Mouse (Mus musculus) kidney, postnatal 25 days (tissue): Measurements from ENCODE around the gene Pard6a.

ENCODE experiments used
- DNase-seq, 2 experiments: peaks; one replicate each; pipeline ENCODE4 v3.0.0; 2021; ENCODE audit warnings: mixed read lengths in 2 of 2

Gene Pard6a

DNA sequence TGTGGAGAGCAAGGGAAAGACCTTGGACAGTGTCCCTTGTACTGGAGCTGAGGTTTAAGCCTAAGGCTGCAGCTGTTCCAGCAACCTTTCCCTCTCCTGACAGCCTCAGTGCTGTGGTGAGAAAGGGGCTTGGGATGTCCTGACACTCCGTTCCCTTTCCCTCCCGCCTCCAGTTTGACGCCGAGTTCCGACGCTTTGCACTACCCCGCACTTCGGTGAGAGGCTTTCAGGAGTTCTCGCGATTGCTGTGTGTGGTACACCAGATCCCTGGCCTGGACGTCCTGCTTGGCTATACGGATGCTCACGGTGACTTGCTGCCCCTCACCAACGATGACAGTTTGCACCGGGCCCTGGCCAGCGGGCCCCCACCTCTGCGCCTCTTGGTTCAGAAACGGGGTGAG, 1.1 kb downstream of the Pard6a start:
- DNase-seq, result no peak

DNA sequence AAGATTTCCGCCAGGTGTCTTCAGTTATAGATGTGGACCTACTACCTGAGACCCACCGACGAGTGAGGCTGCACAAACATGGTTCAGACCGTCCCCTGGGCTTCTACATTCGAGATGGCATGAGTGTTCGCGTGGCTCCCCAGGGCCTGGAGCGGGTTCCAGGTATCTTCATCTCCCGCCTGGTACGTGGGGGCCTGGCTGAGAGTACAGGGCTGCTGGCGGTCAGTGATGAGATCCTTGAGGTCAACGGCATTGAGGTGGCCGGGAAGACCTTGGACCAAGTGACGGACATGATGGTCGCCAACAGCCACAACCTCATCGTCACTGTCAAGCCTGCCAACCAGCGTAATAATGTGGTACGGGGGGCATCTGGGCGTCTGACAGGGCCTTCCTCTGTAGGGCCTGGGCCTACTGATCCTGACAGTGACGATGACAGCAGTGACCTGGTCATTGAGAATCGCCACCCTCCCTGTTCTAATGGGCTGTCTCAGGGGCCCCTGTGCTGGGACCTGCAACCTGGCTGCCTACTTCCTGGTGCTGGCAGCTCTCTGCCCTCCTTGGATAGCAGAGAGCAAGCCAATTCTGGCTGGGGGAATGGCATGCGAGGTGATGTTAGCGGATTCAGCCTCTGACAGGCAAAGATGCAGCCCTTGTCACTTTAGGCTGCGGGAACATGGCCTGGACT, 1.9 kb downstream of the Pard6a start:
- DNase-seq, result no peak

DNA sequence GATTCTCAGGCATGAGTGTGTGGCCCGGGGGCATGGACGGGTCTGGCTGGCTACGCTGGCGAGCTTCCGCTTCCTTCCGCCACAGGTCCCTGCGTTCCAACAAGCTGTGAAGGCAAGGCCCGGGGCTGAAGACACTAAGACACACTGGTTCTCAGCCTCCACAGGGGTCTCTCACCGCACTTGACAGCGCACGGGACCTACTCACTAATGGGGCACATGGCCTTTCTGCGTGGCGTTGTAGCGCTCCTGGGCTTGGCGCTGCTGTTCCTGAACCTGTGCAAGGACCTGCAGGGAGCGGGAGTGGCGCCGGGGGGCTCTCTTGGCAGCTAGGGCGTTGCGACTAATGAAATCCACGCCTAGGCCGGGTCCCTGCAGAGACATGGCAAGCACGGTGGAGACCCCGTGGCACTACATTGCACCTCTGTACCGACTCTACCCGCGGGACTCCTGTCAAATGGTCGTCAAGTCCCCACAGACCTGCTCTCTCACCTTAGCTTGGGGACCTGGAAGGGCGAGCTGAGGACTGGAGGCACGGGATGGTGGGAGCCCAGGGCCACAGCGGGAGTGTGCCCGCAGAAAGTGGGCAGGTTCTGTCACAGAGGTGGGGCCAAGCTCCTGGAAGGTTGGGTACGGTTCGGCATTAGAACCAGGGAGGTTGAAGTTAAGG, 3.3 kb downstream of the Pard6a start:
- peak in 1 of 2 experiments; percentile 34 for DNase-seq

DNA sequence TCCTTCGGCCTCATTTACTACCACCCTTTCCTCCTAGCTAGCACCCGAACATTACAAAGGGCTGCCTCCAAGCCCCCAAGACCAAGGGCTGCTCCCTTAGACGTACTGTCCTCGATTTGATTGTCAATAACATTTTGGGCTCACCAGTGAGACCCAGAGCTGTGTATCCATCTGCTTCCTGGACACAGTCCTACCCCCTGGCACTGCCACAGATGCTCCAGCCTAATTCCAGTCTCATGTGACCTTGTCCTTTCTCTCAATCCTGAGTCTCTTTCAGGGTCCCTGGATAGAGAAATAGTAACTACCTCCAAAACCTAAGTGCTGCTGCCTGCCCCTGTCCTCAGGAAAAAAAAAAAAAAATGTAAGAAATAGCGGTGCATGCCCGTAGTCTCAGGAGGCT, 4.0 kb downstream of the Pard6a start:
- no peak for DNase-seq

DNA sequence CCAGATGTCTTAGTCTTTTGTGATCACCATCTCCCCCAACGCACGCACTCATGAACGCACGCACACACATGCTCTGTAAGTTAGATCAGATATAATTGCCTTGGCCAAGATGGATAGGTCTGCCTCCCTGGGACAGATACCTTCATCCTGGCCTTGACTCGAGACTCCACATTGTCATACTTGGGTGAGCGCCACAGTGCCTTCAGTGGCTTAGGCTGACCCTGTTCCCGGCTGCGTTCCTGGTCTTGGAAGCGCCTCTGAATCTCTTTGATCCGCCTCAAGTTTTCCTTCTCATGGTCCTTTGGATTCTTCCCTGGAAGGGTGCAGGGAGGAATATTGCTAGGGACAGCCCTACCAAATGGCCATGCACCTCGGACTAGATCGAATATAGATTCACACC, 5.5 kb downstream of the Pard6a start:
- peak in 1 of 2 experiments; percentile 30 for DNase-seq

DNA sequence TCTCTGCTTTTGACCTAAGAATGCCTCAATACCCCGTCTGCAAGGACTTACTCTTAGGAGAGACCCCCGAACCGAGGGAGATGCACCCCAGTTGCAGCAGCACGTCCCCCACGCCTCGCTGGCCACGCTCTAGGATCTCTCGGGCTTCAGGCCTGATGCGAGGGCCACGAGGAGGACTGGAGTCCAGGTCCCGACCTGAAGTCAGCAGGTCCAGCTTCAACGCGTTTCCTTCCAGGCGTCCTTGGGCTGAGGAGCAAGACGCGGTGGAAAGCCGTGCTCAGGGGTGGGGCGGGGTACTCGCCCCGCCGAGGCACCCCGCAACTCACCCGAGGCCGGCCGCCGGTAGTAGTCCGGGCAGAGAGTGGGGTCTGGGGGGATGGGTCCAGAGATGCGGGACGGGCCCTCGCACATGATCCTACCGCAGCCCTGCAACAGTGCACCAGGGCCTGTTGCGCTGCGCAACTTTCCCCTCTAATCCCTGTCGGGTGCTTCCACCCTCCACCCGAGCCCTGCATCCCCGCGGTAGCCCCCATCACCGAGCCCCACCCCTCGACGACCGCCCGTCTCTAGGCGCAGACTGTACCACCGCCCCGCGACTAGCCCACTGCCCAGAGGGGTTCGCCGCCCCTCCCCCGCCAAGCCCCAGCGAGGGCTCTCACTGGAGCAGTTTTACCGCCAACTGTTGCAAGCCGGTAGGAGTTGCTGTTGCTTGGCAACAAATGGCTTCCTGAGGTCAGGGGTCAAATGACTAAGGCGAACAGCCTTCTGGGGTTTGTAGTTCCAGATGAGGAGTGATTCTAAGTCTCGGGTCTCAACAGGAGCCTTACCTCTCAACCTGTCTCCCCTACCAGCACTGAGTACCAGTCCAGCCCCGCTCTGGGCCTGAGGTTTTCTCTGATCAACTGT, 6.8 kb downstream of the Pard6a start, which contains the start of the genes 4933405L10Rik and Enkd1:
Gene 4933405L10Rik, plus strand, starts transcription at position 158 of the 906 bp plus-strand sequence.
Gene Enkd1, minus strand, starts transcription at position 713 of the 906 bp plus-strand sequence.
- DNase-seq, result peak; percentile 92 to 94

DNA sequence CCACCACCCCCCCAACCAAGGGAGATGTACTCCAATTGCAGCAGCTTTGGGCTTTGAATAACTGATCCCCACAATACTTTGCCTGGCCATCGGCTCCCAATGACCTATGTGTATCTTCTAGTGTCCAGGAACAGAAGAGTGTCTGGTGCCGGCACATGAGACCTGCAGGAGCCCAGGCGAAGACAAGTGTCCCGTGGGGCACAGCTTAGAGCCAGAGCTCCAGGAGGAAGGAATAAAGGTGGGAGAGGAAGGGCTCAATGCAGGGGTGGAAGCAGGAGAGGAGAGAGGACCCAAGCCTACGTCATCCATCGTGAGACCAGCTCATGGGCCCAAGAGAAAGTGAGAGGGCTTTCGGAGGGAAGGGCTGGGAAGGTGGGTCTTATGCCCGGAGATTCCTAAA, 7.7 kb downstream of the Pard6a start:
- DNase-seq, result peak in 1 of 2 experiments; percentile 35

DNA sequence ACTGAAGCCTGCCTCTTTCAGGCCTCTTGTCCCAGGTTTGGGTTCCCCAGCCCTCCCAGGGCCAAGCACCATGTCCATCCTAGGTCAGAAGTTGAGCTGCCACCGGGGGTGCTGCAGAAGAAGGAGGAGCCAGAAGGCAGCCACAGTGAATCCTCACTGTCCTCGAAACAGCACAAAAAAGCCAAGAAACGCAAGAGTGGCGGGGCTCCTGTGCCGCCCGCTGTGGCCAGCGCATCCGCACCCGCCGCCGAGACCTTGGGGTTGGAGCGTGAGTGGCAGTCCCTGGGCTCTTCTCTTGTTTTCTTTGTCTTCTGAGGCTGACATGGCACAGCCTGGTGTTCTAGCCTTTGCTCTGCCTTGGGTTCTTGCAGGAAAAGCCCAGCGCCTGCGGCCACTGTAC, 8.4 kb downstream of the Pard6a start:
- DNase-seq, result peak in 1 of 2 experiments; percentile 32

DNA sequence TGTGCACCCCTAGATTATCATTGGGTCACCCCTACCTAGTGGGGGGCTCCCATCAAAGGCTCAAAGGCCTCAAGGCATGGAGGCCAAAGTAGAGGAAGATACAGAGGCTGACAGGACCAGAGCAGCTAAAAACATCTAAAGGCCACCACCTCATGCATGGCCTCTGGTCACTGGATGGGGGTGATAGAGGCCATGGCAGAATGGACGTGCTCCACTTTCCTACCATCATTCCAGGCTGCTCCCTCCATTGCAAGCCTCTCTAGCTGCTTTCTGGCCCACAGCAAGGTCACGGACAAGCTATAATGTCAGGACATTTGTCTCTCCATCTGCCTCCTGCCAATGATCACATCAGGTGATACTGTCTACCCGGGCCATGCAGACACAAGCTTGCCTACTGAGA, 11.3 kb downstream of the Pard6a start:
- DNase-seq, result no peak

DNA sequence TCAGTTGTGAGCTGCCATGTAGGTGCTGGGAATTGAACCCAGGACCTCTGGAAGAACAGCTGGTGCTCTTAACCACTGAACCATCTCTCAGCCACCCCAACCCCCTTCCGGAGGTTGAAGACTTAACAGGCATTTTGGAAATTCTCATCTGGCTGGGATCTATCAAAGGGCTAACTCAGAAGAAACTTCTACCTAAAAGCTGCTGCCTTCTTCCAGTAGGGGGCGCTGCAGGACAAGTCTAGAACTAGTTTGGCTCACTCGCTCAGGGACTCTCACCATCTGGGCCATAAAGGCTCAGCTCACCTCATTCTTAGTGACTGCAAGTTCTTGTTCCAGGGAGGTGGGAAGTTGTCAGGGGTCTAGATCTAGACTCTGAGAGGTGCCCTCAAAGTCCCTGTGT, 13.2 kb downstream of the Pard6a start:
- peak; percentile 86 to 96 for DNase-seq

DNA sequence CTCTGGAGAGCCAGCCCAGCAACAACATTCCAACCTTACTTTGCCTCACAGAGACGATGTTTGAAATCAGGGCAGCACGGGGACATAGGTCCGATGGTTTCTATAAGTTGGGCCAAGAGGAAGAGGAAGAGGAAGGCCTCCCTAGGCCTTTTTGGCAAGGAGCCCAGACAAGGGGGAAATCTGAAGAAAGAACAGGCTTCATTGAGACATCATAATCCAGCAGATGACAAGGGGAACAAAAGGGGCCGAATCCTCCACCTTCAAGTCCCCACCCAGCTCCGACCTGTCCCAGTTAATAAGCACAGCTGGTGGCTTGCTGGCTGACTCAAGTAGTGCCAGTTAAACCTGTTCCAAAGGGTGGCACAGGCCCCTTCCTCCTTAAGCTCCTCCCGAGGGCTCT, 14.1 kb downstream of the Pard6a start:
- DNase-seq, result peak; percentile 42 to 49

DNA sequence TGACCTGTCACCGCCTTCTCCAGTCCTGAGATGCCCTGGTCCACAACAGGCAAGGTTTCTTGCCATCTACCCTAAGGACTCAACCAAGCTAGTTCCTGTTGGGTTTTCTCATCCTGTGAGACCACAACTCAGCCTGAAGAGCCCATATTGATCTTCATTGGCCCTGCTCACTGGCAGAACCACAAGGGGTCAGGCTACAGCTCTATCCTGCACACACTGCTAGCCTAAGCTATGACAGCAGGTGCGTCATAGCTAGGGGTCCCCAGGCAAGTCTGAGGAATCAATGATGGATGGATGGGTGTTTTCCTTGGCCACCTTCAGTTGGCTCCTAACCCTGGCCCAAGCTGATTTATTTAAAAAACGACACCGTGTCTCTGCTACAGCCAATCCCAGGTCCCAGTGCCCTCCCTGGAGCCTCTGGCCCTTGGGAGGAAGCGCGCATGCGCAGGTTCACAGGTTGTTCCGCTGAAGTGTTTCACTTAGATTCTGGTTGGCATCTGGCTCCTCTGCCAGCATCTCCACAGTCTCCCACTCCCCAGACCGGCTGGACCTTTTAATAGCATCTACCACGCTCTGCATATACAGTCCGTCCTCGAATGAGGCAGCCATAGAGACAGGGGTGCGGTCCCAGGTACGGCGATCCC, 15.5 kb downstream of the Pard6a start:
- peak in 1 of 2 experiments; percentile 29 for DNase-seq

DNA sequence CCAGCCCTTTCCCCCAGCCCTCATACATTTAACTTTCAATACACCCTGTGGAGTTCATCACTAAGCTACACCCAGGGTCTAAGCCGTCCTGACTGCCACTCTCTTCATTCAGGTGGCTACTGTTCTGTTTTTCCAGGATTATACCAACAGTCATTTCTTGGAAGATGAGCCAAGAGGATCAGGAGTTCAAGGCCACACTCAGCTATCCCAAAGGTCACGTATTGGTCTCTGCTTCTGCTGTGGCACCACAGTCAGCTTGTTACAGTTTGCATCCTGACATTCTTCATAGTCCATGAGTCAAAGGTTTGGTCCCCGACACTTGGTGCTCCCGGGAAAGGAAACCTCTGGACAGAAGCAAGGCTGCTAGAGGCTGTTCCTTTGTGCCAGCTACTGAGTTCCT, 18.7 kb downstream of the Pard6a start:
- DNase-seq, result no peak

DNA sequence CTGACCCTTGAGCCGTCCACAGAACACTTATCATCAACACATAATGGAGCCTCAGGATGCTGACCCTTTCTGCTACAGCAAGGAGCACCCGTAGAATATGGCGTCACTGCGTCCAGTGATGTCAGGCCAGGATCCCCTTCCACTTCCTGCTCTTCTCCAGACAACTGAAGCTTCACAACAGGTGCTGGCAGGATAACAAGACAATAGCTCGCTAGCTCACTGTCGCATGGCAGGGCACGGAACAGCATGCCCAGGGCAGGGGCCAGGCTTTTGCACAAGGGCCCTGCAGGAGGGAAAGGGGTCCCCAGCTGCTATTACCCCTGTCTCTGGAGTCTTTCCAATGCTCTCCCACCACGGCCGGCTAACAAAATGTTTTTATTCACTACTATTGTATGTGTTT, 21.9 kb downstream of the Pard6a start:
- DNase-seq, result no peak

DNA sequence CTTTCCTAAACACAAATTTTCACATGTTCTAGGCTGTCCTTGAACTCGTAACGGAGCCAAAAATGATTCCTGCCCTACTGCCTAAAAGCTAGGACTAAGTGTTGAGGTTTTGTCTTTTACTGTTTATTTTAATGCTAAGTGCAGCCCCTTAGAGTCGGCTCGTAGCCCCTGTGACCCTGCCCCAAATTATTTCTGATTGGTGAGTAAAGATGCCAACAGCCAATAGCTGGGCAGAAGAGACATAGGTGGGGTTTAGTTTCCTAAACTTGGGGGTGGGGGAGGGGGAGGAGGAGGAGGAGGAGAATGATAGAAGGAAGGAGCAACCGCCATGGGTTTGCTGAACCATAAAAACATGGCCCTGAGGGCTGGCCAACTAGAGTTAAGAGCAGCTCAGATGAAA, 24.8 kb downstream of the Pard6a start:
- no peak for DNase-seq

DNA sequence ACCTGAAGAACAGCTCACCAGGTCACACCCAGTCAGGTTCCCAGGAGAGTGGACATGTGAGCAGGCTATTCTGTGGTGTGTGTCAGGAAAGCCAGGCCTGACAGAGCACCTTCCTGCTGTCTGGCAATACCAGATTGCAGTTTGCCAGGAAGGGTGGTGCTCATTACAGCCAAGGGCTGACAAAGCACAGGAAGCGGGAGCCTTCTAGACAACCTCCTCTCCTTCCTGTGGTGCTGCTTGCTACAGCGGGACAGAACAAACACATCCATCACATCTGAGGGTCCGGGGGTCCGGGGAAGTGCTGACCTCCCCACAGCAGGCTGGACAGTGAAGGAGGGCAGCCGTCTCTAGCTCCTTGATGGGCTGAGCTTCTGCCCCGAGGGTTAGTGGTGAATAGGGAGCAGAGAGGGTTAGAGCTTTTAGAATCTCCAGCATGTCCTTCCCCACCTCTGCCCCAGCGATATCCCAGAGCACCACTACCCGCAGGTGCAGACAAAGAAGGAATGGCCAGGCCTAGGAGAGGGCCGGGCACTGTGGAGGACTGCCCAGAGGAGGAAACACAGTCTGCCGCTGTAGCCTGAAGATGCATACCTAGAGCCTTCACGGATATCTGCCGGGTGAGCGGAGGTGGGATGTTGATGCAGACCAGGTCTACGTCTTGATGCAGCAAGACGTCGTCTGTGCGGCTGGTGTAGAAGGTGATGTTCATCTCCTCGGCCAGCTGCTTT, 26.6 kb downstream of the Pard6a start:
- DNase-seq, result peak; percentile 62 to 89

DNA sequence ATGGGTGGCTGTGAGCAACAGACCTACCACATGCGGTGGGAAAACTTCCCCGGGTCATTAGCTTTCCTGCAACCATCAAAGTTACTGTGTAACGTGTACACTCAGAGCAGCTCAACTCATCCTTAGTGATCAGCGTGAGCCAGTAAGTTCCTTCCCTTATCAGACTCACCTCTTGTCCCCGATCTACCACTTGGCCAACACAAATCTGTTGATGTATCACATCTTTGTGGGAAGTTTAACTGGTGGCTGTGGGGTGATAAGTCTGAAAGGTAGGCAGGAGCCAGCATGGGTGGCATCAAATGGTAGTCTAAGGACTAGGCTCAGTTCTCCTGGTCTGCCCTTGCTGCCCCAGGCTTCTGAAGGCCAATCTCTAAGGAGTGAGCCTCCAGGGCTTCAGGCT, 31.2 kb downstream of the Pard6a start:
- no peak for DNase-seq

DNA sequence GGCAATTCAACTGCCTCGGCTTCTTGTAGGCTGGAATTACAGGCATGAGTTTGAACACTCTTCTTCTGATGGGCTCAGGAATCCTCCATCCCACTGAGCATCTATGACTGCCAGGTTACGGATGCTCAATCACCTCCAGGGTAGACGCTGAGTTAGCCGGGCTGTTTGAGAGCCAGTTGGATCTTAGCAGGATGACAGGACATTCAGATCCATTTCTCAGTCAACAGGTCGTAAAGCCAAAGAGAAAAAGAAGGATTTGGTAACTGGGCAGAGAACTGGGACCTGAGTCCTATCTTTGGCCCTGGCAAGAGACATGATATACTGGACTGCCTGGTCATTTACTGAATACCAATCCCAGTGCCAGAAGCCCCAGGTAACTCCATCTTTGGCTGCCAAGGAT, 38.3 kb downstream of the Pard6a start:
- no peak for DNase-seq

DNA sequence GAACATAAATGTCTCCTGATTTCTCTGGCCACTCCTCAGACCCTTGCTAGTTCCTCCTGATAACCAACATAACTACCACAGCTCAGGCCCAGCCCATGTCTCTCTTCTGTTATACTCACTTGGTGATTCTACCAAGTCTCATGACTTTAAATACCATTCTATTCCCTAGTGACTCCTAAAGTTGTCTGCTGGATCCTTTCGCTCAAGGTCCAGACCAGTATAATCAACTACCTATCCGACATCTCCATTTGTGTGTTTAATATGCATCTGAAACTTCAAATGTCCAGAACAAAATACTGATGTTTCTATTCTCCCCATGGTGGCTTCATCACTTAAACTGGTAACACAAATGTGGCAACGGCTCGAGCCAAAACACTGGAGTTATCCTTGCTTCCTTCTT, 42.4 kb downstream of the Pard6a start:
- no peak for DNase-seq

DNA sequence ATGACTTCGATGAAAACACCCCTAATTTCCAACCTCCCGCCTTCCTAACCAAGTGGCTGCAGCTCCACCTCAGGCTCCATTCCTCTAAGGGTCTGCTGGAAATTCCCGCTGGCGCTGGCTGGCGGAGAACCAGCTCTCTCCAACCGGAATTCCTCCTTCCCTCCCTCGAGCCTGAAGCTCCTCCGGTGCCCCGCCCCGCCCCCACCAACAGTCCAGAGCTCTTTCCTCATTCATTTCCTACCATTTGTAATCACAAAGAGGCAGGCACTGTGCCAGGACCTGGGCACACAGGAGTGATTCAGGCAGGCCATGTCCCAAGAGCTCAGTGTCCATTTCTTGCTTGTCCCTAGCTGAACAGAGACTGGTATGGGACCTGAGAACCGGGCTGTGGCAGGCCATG, 49.7 kb downstream of the Pard6a start:
- peak; percentile 92 to 93 for DNase-seq
